Mouse (Mus musculus) left cerebral cortex, adult 8-10 months (tissue): ENCODE measurements at regions not wholly inside any gene's neighbourhood (a gene's known extent, or its start where the extent isn't known, plus 50 kb on each side); places are given as distances from the start of the nearest gene placed in this dataset.

Source experiments
- DNase-seq, 2 experiments: peaks; one replicate each; pipeline ENCODE4 v3.0.0; 2022; ENCODE audit warnings: low spot score in 2 of 2

DNA sequence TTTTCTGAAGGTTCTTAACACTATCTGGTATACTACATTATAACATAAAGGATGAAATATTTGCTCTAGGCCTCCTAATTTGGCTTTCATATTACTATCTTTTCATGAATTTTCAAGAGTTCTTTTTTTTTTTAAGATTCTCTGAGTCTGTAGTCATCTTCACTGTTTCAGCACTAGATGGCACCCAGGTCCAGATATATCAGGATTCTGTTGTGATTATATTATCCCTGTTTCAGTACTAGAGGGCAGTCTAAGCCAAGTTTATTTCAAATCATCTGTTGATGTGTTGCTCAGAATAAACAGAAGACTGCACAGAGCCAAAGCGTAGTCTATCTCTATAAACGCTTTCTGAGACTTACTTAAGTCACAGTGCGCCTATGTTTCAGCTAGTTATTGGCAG lies 1760.2 kb upstream of the Acvr2a start:
- no peak for DNase-seq

DNA sequence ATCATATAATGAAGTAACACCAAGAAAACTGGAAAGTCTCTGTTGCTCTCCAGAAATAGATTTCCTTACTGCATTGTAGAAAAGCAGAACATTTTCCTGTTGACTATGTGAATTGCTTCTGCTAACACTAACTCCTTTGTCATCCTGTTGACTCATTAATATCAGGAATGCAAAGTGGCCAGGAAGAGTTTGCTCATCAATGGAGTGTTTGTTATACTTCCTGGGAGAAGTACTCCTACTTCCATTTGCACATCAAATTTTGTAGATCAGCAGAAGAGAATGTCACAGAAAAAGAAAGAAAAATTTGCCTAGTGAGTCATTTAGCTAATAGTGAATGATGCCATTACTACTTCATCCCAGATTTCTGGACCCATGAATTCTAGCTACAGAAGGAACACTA lies 1739.7 kb upstream of the Acvr2a start:
- no peak for DNase-seq

DNA sequence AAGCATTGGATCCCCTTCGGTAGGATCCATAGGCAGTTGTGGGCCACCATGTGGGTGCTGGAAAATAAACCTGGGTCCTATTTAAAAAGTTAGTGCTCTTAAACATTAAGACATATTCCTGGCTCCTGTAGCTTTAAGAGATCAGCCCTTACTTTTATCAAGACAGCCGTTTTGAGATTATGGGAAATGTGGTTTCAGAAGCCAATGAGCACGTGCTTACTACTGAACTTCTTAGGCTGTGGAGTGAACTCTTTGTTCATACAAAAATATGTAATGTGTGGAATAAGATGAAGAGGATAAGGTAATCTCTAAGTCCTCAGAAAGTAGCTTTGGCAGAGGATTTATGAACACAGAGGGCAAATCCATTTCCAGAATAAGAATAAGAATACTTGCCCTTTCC lies 1738.7 kb upstream of the Acvr2a start:
- no peak for DNase-seq

DNA sequence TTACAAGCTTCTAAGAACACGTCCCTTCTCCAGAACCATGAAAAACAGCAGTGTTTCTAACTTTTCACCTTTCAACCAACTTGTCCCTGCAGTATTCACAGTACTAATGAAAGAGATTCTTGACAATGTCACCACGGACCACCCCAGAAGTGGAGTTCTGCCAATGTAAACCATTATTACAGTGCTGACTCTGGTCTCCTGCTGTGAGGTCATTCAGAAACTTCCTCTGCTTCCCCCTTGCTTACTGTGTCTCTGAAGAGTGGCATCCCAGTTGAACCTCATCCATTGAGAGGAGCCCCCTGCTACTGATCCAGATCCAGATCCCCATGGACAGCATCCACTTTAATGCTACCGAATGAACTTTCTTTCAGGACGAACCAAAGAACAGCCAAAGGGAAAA lies 1725.3 kb upstream of the Acvr2a start:
- DNase-seq, result peak in 1 of 2 experiments; percentile 5

DNA sequence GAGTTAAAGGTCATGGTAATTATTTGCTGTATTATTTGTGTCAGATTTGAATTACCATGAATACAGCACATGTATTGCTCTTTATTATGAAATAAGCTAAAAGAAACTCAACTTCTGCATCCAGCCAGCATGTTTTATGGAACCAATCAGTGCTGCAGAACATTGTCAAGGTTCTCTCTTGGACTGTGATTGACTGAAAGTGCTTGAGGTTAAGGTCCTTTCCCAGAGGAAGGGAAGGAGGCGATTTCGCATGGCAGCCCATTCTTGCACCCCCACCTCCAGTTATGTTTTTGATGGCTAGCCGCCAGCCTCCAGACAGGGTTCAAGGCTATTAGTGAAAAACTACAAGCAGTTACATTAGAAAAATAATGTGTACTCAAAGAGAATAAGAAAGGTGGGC lies 1717.9 kb upstream of the Acvr2a start:
- no peak for DNase-seq

DNA sequence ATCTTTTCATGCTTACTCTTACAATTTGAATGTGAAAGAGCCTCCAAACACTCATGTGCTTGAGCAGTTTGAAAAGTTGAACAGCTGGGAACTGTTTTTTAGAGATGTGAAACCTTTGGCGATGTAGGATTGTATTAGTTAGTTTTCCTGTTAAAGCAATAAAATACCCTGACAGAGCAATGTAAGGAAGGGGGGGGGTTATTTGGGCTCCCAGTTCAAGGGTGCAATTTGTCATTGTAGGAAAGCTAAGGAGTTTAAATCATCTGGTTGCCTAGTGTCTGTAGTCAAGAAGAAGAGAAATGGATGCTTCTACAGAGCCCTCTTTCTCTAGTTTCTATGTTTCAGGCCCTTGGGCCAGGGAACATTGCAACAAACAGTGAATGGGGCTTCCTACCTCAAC lies 1674.5 kb upstream of the Acvr2a start:
- DNase-seq, result no peak

DNA sequence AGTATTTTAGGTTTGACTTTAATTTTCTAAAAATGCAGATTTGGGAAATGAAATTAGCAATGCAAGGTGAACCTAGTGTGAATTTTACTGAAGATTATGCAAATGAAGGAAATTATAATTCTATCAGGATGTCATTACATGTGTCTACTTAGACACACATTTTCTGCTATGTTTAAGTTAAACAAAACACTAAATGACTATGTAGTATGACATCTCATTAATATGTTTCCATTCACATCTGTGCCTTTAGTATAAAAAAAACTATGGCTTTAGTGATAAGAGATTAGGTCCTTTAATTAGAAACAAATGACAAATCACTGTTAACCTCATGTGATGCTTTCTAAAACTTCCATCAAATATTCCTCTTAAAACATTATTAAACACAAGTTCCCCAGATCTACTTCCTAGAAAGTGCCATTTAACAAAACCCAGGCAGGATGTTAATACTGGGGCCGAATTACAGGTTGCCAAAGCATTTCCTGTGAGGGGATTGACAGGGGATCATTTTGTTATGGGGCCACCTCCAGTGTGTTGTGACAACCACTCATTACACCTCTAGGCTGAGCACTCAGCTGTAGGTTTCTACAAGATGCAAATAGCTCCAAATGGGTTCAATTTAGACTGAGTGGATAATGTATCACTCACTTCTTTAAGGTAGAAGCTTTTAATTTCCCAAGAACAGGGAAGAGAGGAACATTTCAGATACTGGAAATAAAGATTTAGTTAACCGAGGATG lies 1629.7 kb upstream of the Acvr2a start:
- DNase-seq, result no peak
